Mouse (Mus musculus) heart, postnatal 0 days (tissue): Measurements from ENCODE around the gene Dclk1.

Source experiments
- CTCF ChIP-seq: IDR thresholded peaks from 2 replicates; pipeline ENCODE4 v1.5.1; 2016; ENCODE audit warnings: antibody characterized with exemption, control low read depth, low read depth
- EP300 ChIP-seq: IDR thresholded peaks from 2 replicates; pipeline ENCODE4 v1.6.1; 2016; ENCODE audit warnings: antibody characterized with exemption, low read depth

- no peak for TF ChIP-seq CTCF
- TF ChIP-seq EP300: no peak
Observed at GRCm38 (mm10) chr3:55419334-55419733, 177.2 kb downstream of the Dclk1 start.
